In the genomic region with DNA sequence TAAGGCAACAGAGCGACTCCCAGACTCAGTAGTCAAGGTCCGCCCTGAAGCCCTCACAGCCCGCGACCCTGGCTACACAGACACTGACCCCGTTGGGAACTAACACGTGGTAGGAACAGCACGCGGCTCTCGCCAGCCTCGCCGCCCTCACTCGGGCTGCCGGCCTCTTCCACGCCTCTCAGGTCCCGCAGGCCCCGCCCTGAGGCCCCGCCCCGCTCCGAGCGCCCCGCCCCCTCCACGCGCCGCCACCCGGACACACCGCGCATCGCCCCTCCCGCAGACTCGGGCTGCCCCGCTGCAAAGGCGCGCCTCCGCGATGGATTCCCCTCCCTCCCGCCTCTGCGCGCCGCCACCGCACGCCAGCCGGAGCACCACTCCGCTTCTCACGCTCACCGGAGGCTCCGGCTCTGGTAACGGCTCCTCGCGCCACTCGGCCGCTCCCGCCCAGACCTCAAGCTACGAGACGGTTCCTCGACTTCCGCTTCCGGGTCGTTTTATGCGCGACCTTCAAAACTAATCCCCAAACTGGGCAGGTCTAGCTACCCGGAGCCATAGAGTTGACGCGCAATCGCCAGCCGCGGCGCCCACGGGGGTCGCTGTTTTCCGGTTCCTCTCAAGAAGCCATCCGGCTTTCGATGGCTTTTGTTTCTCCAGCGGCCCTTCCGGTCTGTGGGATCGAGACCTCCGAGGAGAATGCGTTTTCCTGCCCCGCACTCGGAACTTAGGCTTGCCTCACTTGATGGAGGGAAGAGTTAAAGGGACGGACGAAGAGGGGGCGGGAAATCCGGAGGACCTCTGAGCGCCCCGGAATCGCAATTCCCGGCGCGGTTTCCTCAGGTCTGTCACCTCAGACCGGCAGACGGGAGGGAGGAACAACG, we compare ENCODE assay signal across 1 mouse cellular context.
TF ChIP-seq lines count a peak whose summit lies in the region.

Gene Eif1ad, plus strand, starts transcription at position 567 of the 878 bp plus-strand sequence.

TF ChIP-seq in MEL, 35 proteins besides CTCF, POLR2A, EP300 and RAD21 (continued from another document):
- no peak for TF ChIP-seq USF2 (IDR thresholded peaks at IDR 0.05; ENCODE audit: borderline replicate concordance in 1 of 2, insufficient read depth in 1 of 2, low read depth in 1 of 2, low read length in 2 of 2)
- peak; percentile 98 for TF ChIP-seq MAX (IDR thresholded peaks at IDR 0.05; ENCODE audit: low read length)
- peak; percentile 61; the same call in 1 of the 2 replicates for TF ChIP-seq NELFE (IDR thresholded peaks at IDR 0.05; ENCODE audit: low read depth, low read length)
- TF ChIP-seq HCFC1 (IDR thresholded peaks at IDR 0.05; ENCODE audit: low read depth, low read length) = peak; percentile 90
- no peak for TF ChIP-seq MEF2A (IDR thresholded peaks at IDR 0.05; ENCODE audit: extremely low read depth, insufficient replicate concordance, low read depth, low read length, poor library complexity, severe bottlenecking)
- TF ChIP-seq ZMIZ1 (IDR thresholded peaks at IDR 0.05; ENCODE audit: low read depth, low read length) = peak; percentile 52; the same call in 1 of the 2 replicates
- peak; percentile 99 for TF ChIP-seq MYC (IDR thresholded peaks at IDR 0.05; ENCODE audit: low read depth, low read length)
- TF ChIP-seq TAL1 (IDR thresholded peaks at IDR 0.05; ENCODE audit: low read length) = no peak
- no peak for TF ChIP-seq ZKSCAN1 (IDR thresholded peaks at IDR 0.05; ENCODE audit: low read depth, low read length)
- peak; percentile 99 for TF ChIP-seq MXI1 (IDR thresholded peaks at IDR 0.05; ENCODE audit: low read depth, low read length)
- TF ChIP-seq KAT2A (conservative IDR thresholded peaks at IDR 0.05; ENCODE audit: low read depth, low read length) = peak; percentile 83
- TF ChIP-seq ETS1 (IDR thresholded peaks at IDR 0.05; ENCODE audit: low read depth, low read length) = no peak
- TF ChIP-seq MYB (IDR thresholded peaks at IDR 0.05; ENCODE audit: low read depth, low read length) = peak; percentile 58
- no peak for TF ChIP-seq ZNF384 (IDR thresholded peaks at IDR 0.05; ENCODE audit: low read depth, low read length)
- peak; percentile 62 for TF ChIP-seq ELF1 (IDR thresholded peaks at IDR 0.05; ENCODE audit: low read depth, low read length)
- TF ChIP-seq USF1 (IDR thresholded peaks at IDR 0.05; ENCODE audit: low read depth, low read length) = peak; percentile 58; the same call in 1 of the 2 replicates
